Mouse (Mus musculus): ENCODE results near the gene Dyrk1a.

DNA sequence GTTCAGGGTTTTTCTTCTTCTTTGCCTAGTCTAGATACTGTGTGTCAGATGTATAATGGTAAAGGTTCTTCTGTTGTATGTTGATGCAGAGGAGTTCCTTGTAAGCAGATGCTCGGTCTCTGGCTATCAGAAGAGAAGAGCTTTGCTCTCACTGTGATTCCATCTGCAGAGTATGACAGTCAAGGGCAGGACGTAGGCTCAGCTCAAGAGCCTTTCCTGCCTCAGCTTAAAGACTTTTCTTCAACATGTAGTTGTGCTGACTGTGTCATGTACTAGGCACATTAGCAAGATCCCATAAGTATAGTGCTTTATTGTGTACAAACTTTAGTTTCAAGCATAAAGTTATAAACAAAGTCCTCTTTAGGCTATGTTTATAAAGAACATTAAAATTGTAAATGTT is 26.8 kb downstream of the Dyrk1a start:
- no peak for TF ChIP-seq CTCF (IDR thresholded peaks at IDR 0.05; ENCODE audit: low read depth)
- TF ChIP-seq EP300 (IDR thresholded peaks at IDR 0.05; ENCODE audit: low read depth): no peak
